Mouse (Mus musculus) MEL (cell line): ENCODE measurements around the gene Pim1.

Experiments
- BHLHE40 ChIP-seq: IDR thresholded peaks from 2 replicates; pipeline ENCODE4 v1.6.1; 2012; ENCODE audit warnings: low read depth, mild to moderate bottlenecking, inconsistent platforms, low read length, improper control_type of control experiment, borderline replicate concordance
- CTCF ChIP-seq, 3 experiments: IDR thresholded peaks in 2 of 3; conservative IDR thresholded peaks in 1 of 3; 2 replicates each; pipeline ENCODE4 v1.5.1; 2011 to 2012; ENCODE audit warnings: low read length in 3 of 3, low read depth in 2 of 3, mild to moderate bottlenecking in 2 of 3, improper control_type of control experiment in 1 of 3, inconsistent platforms in 1 of 3, mixed read lengths in 1 of 3, moderate library complexity in 1 of 3; ENCODE audit not compliant: control insufficient read depth in 1 of 3, insufficient read depth in 1 of 3, poor library complexity in 1 of 3, severe bottlenecking in 1 of 3
- E2F4 ChIP-seq: IDR thresholded peaks from 2 replicates; pipeline ENCODE4 v1.6.1; 2011; ENCODE audit warnings: low read depth, low read length, improper control_type of control experiment, borderline replicate concordance
- JUND ChIP-seq: IDR thresholded peaks from 2 replicates; pipeline ENCODE4 v1.6.1; 2011; ENCODE audit warnings: low read depth, mild to moderate bottlenecking, improper control_type of control experiment, low read length
- SIN3A ChIP-seq: IDR thresholded peaks from 2 replicates; pipeline ENCODE4 v1.6.1; 2012; ENCODE audit warnings: low read length, improper control_type of control experiment, inconsistent platforms
- USF1 ChIP-seq: IDR thresholded peaks from 2 replicates; pipeline ENCODE4 v1.6.1; 2014; ENCODE audit warnings: low read depth, mild to moderate bottlenecking, inconsistent platforms, low read length, improper control_type of control experiment, moderate library complexity

DNA sequence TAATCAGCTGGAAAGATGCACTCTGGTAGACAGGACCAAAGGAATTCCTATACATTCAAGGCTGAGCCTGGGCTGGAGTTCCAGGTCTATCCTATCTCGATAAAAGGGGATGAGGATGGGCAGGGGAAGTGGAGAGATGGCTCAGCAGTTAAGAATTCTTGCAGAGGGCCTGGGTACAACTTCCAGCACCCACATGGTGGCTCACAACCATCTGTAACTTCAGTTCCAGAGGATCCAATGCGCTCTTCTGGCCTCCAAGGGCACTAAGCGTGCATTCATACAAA lies 6.5 kb downstream of the Pim1 start:
- no peak for TF ChIP-seq BHLHE40
- TF ChIP-seq SIN3A = no peak
- no peak for TF ChIP-seq CTCF (IDR thresholded peaks at IDR 0.05 in 2 of 3, conservative IDR thresholded peaks at IDR 0.05 in 1 of 3; ENCODE audit: control insufficient read depth in 1 of 3, insufficient read depth in 1 of 3, low read depth in 2 of 3, low read length in 3 of 3, poor library complexity in 1 of 3, severe bottlenecking in 1 of 3)
- TF ChIP-seq E2F4 = no peak
- TF ChIP-seq USF1 = no peak
- no peak for TF ChIP-seq JUND
